Mouse (Mus musculus) induced T-regulatory cell, adult 2 months (primary cell): ENCODE measurements around the gene Tmem56.

Experiments used
- DNase-seq: peaks from one replicate; pipeline ENCODE4 v3.0.0-alpha.2; 2012; ENCODE audit warnings: low read depth

The Tmem56 gene

DNA sequence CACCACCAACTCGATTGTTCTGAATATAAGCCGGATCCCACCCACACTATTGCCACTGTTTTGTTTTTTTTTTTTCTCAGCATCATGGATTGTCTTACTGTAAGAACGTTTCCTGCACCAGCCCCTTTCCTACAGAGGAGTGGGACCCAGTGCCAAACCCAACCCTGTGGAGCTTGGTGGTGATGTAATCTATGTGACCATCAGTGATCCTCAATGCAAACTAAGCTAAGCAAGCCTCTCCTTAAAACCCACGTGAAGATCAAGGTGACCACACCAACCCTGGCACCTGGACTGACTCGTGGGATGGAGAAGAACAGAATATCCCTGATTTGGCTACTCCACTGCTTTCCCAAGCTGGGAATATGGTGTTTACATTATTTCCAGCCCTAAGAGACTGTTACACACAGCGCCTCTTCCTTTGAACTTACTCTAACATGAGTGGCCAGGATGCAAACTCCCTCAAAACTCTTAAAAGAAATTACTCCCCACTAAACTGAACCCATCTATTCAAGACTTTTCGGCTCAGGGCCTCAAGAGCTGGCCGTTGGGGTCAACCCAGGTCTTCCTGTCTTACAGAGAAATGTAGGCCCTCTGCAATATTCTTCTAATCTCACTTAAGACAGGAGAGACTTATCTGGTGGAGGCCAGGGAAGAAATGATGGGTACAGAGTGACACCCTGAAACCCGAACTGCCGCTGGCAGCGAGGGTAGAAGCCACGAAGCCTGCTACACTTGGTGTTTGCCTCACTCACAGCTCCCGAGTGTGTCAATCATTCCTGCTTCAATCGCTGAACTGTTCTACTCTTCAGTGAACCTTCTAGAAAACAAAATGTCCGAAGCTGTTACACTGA is 113.6 kb downstream of the Tmem56 start:
- DNase-seq = no peak

DNA sequence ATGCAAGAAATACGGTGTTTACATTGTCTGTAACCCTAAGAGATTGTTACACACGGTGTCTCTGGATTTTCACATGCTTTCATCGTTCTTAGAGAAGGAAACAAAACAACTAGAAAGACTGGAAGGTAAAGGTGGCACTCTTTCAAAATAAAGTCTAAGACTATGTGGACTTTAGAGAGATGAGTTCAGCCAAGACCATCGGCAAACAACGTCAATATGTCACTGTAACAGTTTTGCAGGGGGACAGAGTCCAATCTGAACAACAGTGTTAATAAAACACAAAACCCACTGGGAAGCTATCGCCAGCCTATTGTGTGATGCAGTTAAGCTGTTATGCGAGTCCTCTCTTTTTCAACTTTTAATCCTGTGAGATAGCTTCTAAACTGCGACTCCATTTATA is 114.3 kb downstream of the Tmem56 start:
- no peak for DNase-seq

GRCm38 (mm10) chr3:121163271-121163819 is 119.6 kb downstream of the Tmem56 start:
- peak; percentile 88 for DNase-seq

GRCm38 (mm10) chr3:121161661-121162060 is 121.2 kb downstream of the Tmem56 start:
- DNase-seq = peak; percentile 62

- no peak for DNase-seq
Measured at GRCm38 (mm10) chr3:121160424-121160823, 122.5 kb downstream of the Tmem56 start.

DNA sequence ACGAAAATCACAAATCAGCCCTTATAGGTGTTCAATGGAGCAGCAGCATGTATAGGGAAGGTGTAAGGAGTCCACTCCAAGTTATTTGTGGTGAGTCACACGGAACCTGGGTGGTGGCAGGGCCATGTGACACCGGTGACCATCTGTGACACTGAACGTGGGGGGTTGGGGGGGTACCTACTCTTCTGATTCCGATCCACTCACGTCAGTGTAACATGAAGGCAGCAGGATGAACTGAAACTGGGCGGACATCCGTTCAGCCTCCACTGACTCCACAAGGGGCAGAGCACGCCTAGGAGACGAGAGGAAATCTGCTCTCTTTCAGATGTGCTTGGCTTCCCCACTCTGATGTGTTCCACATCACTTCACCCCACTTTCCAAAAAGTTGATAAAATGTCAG is 123.3 kb downstream of the Tmem56 start:
- DNase-seq = no peak

DNA sequence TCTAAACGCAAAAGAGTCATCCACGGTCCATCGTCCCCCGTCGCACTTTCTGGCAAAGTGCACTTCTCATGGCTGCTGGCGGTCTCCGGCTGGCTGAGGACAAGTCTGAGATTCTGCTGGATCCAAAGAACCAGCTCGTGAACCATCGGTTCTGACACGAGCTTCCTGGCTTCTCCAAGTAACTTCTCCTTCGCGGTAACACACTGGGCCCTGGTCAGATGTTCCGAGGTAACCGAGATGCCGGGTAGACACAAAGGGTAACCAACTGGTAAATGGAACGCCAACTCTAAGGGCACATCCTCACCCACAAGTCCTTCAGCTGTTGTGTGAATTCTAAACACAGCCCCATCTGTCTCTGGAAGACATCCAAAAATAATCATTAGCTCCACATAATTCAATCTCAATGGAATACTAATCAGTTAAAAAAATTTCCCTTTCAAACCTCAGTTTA is 124.0 kb downstream of the Tmem56 start:
- DNase-seq = no peak

DNA sequence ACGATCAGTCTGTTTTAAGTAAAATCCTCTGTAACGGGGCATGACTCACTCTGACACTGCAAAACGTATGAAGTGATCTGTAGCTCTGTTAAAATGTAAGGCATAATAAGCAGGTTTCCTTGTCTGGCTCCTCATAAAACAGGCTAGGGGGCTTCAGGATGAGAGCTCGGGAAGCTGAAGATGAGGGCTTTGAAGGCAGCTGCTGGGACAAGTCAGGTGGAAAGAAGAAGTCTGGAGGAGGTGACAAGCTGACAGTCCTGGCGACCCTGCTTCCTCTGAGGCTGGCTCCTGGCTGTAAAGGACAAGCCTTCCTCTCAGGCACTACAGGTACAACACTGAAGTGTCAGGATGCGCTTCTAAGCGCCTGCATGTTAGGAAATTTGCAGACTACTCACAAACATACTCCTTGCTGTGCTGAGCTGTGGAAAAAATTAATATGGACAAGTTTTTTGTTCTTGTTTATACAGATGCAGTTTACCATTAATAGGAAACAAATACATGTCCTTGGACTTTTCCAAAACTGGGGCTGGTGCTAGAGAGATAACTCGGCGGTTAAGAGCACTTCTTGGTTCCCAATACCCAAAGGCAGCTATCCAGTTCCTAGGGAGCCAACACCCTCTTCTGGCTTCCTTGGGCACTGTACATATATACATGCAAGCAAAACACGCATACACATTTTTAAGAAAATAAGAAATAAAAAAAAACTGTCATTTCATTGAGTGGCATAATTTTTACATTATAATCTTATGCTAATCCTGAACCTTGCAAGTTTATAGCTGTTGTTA is 125.2 kb downstream of the Tmem56 start:
- DNase-seq = no peak

DNA sequence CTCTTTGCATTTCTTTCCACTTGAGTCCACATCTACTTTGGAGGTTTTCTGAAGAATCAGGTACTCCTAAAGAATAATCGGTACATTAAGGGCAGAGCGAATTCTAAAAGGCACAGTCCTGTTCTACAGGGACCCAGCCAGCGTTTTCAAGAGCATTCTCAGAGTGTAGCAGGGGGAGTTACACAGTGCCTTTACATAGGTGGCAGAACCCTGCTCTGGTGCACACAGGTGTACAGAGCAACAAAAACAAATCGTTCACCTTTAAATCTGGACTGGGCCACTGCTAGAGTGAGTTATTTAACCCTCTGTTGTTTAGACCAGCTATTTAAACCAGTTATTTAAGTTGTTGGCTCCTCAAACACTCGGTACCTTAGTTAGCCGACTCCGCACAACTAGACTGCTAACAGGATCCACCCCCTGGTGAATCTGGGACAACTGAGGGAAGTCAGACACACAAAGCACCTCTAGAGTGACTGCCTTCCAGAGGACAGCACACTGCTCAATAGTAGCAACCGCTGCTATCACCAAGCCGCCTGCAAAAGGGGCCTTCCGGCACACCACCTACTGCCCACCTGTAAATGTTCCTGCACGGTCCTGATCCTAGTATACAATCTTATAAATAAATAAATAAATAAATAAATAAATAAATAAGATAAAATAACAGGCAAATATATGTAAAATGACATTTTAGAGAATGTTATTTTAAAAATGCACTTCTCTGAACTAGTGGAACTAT is 126.3 kb downstream of the Tmem56 start:
- no peak for DNase-seq

DNA sequence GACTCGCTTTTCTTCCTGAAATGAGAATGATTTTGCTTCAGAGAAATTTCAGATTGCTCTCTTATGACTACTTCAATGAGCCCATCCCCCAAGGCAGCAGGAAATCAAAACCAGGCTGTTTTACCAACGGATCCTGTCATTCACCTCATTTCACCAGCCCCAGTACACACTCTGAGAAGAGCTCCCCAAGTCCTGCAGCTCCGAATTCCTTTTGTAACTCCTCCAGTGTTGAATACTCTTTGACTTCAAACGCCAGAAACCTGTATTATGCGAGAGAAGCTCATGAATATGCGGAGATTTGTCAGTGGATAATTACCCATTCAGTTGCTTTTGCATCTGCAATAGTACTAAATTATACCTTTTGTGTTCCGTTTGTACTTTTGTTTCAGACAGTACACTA is 126.9 kb downstream of the Tmem56 start:
- no peak for DNase-seq
